Mouse (Mus musculus) neural tube, embryonic 14.5 days (tissue): ENCODE measurements at regions not wholly inside any gene's neighbourhood (a gene's known extent, or its start where the extent isn't known, plus 50 kb on each side); places are given as distances from the start of the nearest gene placed in this dataset.

Source experiments
- ATAC-seq: fragments of 200-750 bp; cut with Nextera tagmentation; 2 replicates; pipeline ENCODE4 v1.8.0; 2017; ENCODE audit warnings: low read depth, mild to moderate bottlenecking, moderate TSS enrichment, moderate library complexity
- H3K27ac ChIP-seq: fragments of 300-500 bp; sonication (generic); 2 replicates; pipeline ENCODE4 v1.5.1; 2014; ENCODE audit warnings: low read depth, mild to moderate bottlenecking, control low read depth, low read length, moderate library complexity, mixed read lengths
- H3K27me3 ChIP-seq: fragments of 300-500 bp; sonication (generic); 2 replicates; pipeline ENCODE4 v1.6.1; 2014; ENCODE audit warnings: low read length; ENCODE audit not compliant: control insufficient read depth, insufficient read depth
- H3K36me3 ChIP-seq: fragments of 300-500 bp; sonication (generic); 2 replicates; pipeline ENCODE4 v1.6.1; 2014; ENCODE audit warnings: low read length, mixed read lengths; ENCODE audit not compliant: control insufficient read depth, insufficient read depth
- H3K4me1 ChIP-seq: fragments of 300-500 bp; sonication (generic); 2 replicates; pipeline ENCODE4 v1.6.1; 2014; ENCODE audit warnings: low read length; ENCODE audit not compliant: control insufficient read depth, insufficient read depth
- H3K4me2 ChIP-seq: fragments of 300-500 bp; sonication (generic); 2 replicates; pipeline ENCODE4 v1.6.1; 2014; ENCODE audit warnings: mild to moderate bottlenecking, low read depth, low read length, control low read depth
- H3K4me3 ChIP-seq: fragments of 300-500 bp; sonication (generic); 2 replicates; pipeline ENCODE4 v1.5.1; 2014; ENCODE audit warnings: low read depth, low read length, control low read depth, mixed read lengths
- H3K9ac ChIP-seq: fragments of 300-500 bp; sonication (generic); replicated peaks from 2 replicates; pipeline ENCODE4 v1.6.1; 2014; ENCODE audit warnings: low read depth, mild to moderate bottlenecking, control low read depth, low read length, mixed read lengths
- H3K9me3 ChIP-seq: fragments of 300-500 bp; sonication (generic); 2 replicates; pipeline ENCODE4 v1.6.1; 2016; ENCODE audit warnings: low read length; ENCODE audit not compliant: control insufficient read depth
- WGBS: fragments of 180-500 bp; shearing (Covaris S2); extraction: QIAGEN DNeasy Blood & Tissue Kit; methylation state at CpG from one replicate; pipeline ENCODE4 v1.1.7; 2014; 5-methylcytosine and 5-hydroxymethylcytosine counted together

DNA sequence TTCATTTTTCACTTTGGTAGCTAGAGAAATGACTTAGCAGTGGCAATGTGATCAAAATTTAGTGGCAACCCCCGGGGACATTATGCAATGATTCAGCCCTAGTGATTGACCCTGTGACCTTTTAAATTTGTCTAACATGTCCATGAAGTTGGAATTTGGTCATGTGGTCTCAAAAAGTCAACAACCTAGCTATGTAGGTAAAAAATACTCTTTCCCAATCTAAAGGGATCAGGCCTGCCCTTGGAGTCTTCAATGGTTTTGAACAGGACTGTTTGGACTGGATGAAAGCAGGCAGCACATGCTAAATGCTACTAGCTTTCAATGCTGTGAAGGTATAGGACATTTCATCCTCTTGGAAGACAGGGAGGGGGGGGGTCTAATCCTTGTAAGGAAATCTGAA lies 185.3 kb upstream of the Fam241a start:
- Histone ChIP-seq H3K9ac (no peak overlapping the region), H3K36me3 (no peaks in the 10 kb centered on the region), H3K27ac (no peak overlapping the region), H3K4me2 (no peak overlapping the region), H3K27me3 (no peaks in the 10 kb centered on the region), H3K4me1 (no peaks in the 10 kb centered on the region), H3K9me3 (no peaks in the 10 kb centered on the region), H3K4me3 (no peak overlapping the region)
- WGBS, result 88% methylated on average over 1 of the region's 1 CpGs
- no peak for ATAC-seq

DNA sequence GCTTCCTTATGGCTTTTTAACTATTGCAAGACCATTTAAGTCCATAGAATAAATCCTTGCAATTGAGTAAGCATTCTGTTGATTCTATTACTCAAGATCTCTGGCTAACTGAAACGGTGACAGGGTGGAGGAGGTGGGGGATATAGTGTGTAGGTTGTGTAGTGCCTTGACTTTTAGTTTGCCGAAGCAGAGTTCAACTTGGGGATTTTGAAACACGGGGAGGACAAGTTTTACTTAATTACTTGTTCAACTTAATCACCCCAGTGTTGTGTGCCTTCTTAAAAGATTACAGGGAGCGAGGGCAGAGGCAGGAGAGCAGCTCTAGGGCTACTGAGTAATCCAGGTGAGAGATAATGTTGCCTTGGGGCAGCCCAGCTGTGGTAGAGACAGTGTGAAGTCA lies 171.7 kb upstream of the Fam241a start:
- H3K4me1 ChIP-seq, result no peaks in the 10 kb centered on the region
- H3K9ac ChIP-seq, result no peak overlapping the region
- H3K4me3 ChIP-seq, result no peak overlapping the region
- ATAC-seq, result no peak
- H3K9me3 ChIP-seq, result no peaks in the 10 kb centered on the region
- H3K36me3 ChIP-seq, result no peaks in the 10 kb centered on the region
- no peaks in the 10 kb centered on the region for H3K27me3 ChIP-seq
- H3K4me2 ChIP-seq, result no peak overlapping the region
- no peak overlapping the region for H3K27ac ChIP-seq
- WGBS, result 79% methylated on average over 4 of the region's 4 CpGs

DNA sequence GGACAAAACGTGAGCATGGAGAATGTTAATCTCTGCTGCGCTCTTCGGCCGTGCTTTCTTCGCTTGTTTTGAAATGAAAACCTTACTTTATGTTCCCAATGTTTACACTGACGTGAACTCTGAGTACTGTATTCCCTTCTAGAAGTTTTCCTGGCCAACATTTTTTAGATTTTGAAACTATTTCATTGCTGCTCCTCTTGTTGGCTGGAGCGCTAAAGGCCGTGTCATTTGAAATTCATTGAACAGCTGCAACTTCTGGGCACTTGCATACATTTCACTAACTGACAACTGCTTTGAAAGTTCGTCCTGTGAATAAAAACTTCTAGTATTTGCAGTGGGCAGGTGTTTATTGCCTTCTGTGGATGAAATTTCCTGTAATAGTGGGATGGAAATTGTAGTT lies 157.9 kb upstream of the Fam241a start:
- H3K36me3 ChIP-seq, result no peaks in the 10 kb centered on the region
- ATAC-seq, result no peak
- no peaks in the 10 kb centered on the region for H3K27me3 ChIP-seq
- 82% methylated on average over 9 of the region's 9 CpGs for WGBS
- no peaks in the 10 kb centered on the region for H3K4me1 ChIP-seq
- H3K9ac ChIP-seq, result no peak overlapping the region
- H3K4me3 ChIP-seq, result no peak overlapping the region
- H3K4me2 ChIP-seq, result no peak overlapping the region
- H3K9me3 ChIP-seq, result no peaks in the 10 kb centered on the region
- no peak overlapping the region for H3K27ac ChIP-seq

DNA sequence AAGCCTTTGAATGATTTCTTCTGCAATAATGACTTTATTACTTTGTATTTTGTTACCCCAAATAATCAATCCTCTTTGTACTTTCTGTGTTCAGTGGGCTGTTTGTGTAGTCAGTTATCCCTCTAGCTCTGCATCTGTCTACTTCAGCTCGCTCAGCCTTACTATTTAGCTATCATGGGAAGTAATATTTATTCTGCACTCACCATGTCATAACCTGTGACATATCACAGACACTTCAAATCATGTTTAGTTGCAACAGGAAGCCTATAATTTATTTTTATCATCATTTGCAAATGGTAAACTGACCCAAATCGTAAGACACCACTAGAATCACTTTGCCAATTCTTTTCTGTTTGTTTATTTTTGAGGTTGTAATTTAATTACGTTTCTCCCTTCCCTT lies 147.6 kb upstream of the Fam241a start:
- Histone ChIP-seq H3K4me3 (no peak overlapping the region), H3K27ac (no peak overlapping the region), H3K4me2 (no peak overlapping the region), H3K4me1 (0 out of 2 replicates have a peak, but pooled peaks cover 2% of the 10 kb centered on the region), H3K27me3 (no peaks in the 10 kb centered on the region), H3K36me3 (no peaks in the 10 kb centered on the region), H3K9me3 (no peaks in the 10 kb centered on the region), H3K9ac (no peak overlapping the region)
- no peak for ATAC-seq
- WGBS, result 77% methylated on average over 3 of the region's 3 CpGs

DNA sequence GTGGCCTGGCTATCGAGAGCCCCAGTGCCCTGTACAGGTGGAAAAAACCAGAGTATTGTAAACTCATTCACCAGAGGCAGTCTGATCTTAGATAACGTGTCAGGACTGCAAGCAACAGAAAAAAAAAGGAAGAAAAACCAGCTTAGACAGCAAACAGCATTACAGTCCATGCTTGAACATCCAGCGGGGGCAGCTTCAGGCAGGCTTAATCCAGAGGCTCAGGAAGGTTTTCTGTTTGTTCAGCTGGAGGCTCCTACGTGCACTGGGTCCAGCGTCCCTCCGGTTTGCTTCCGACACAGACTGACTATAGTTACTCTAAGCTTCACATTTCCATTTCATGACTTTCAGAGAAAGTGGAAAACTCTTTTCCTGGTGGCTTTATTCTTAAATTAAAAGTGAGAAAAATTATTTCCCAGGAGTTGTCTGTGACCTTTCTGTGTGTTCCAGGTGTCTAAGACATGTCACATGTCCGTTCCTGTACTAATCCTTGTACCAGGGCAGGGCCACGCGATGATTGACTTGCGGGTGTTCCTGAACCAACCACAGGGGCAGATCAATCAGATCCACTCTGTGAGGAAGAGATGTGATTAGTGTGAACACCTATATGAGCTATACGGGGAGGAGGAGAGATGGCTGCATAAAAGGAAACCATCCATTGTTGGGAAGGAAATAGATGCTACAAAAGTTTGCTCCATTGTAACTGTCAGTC lies 144.4 kb upstream of the Fam241a start:
- no peak for ATAC-seq
- 0 out of 2 replicates have a peak, but pooled peaks cover 2% of the 10 kb centered on the region for H3K4me1 ChIP-seq
- H3K27me3 ChIP-seq, result no peaks in the 10 kb centered on the region
- H3K27ac ChIP-seq, result no peak overlapping the region
- H3K4me2 ChIP-seq, result no peak overlapping the region
- 63% methylated on average over 12 of the region's 12 CpGs for WGBS
- no peaks in the 10 kb centered on the region for H3K9me3 ChIP-seq
- H3K36me3 ChIP-seq, result no peaks in the 10 kb centered on the region
- H3K4me3 ChIP-seq, result no peak overlapping the region
- no peak overlapping the region for H3K9ac ChIP-seq

DNA sequence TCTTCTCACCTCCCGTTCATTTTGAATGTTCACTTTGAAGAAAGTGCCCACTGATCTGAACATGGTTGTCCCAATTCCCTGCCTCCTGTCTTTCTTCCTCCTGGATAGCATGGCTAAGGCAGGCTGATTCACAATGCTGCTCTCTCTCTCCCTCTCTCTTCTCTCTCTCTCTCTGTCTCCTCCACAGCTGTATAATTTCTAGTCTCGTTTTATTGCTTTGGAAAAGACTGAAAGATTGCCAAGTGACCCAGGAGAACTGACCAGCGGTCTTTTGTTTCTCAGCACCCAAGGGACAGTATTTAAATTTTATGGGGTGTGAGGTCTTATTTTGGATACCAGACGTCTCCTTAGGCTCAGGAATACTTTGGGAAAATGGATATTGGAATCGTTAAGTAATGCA lies 143.1 kb upstream of the Fam241a start:
- Histone ChIP-seq H3K27ac (no peak overlapping the region), H3K36me3 (no peaks in the 10 kb centered on the region), H3K9ac (no peak overlapping the region), H3K4me3 (no peak overlapping the region), H3K9me3 (no peaks in the 10 kb centered on the region), H3K4me1 (0 out of 2 replicates have a peak, but pooled peaks cover 2% of the 10 kb centered on the region), H3K4me2 (no peak overlapping the region), H3K27me3 (no peaks in the 10 kb centered on the region)
- WGBS, result 23% methylated on average over 5 of the region's 5 CpGs
- ATAC-seq, result no peak; the same call in 1 of the 2 replicates

DNA sequence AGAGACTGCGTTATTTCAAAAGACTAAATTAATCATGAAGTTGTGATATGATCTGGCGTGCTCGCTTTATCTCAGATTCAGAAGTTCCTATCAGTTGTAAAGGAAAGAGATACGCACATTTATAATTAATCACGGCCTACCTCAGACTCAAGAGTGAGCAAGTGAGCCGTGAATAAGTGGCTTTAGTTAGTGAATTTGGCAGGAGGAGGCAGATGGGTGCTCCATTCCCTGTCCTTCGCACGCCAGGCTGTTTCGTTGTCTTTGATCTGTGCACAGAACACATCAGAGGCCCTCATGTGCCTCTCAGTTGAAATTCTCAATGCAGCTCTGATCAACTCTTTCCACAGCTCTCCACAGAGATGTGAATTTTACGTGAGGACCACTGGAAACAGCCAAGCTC lies 140.4 kb upstream of the Fam241a start:
- Histone ChIP-seq H3K4me1 (0 out of 2 replicates have a peak, but pooled peaks cover 2% of the 10 kb centered on the region), H3K36me3 (no peaks in the 10 kb centered on the region), H3K27me3 (no peaks in the 10 kb centered on the region), H3K9me3 (no peaks in the 10 kb centered on the region), H3K4me3 (no peak overlapping the region), H3K9ac (no peak overlapping the region), H3K4me2 (no peak overlapping the region), H3K27ac (no peak overlapping the region)
- ATAC-seq, result no peak
- 67% methylated on average over 10 of the region's 10 CpGs for WGBS

DNA sequence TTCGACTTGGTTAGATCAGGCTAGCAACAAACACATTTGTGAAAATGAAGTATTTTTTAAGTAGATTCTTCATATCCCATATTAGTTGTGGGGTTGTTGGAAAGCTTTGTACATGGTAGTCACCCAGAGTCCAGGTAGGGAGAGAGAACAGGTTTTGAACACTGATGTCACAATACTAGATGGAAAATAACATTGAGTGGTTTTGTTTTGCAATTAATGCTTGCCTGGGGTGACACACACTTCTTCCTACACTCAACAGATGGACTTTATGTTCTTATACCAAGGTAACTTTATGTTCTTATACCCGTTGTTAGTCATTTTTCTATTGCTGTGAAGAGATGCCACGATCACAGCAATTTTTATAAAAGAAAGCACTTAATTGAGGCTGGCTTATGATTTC lies 134.2 kb upstream of the Fam241a start:
- Histone ChIP-seq H3K27me3 (no peaks in the 10 kb centered on the region), H3K36me3 (no peaks in the 10 kb centered on the region), H3K27ac (no peak overlapping the region), H3K4me2 (no peak overlapping the region), H3K9ac (no peak overlapping the region), H3K9me3 (no peaks in the 10 kb centered on the region), H3K4me3 (no peak overlapping the region), H3K4me1 (no peaks in the 10 kb centered on the region)
- ATAC-seq, result no peak
- WGBS, result 90% methylated on average over 3 of the region's 3 CpGs

DNA sequence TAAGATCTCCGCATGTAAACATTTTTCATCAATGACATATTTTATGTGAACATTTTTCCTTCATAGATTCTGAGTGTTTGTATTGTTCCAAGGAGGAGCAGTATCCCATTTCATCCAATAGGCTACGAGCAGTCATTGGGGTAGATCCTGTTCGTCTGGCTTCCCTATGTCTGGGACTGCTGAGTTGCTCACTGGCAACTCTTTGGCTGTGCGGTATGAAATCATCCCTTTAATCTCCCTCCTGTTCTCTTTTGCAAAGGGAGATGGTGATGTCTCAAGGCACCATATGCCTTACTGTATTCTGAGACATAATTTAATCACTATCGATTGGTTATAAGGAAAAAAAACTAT lies 133.4 kb upstream of the Fam241a start:
- Histone ChIP-seq H3K9me3 (no peaks in the 10 kb centered on the region), H3K36me3 (no peaks in the 10 kb centered on the region), H3K4me2 (no peak overlapping the region), H3K4me3 (no peak overlapping the region), H3K9ac (no peak overlapping the region), H3K27me3 (no peaks in the 10 kb centered on the region), H3K4me1 (no peaks in the 10 kb centered on the region), H3K27ac (no peak overlapping the region)
- 77% methylated on average over 5 of the region's 5 CpGs for WGBS
- no peak for ATAC-seq
